18 mouse cellular contexts compared by ENCODE assay signal in genomic region chr7:75516716-75517619, GRCm38 (mm10).
DNase-seq lines count a peak whose midpoint lies in the region; ATAC-seq lines count a peak whose summit lies in the region.
"Had no signal": no experiment of that assay in that cellular context is flagged by ENCODE, and none has a peak within 500 bp of the region (broad histone marks: within the 10 kb centered on the region; RNA-seq: fewer than 3 reads in every experiment).

No protein-coding gene starts in this region.

- no peak overlapping the region for H3K4me2 ChIP-seq in kidney, embryonic 16.5 days (replicated peaks; ENCODE audit: low read depth, low read length)
- H3K4me2 ChIP-seq in liver, embryonic 16.5 days (ENCODE audit: low read depth, low read length) = no peak overlapping the region
- no peak overlapping the region for H3K4me2 ChIP-seq in heart, embryonic 11.5 days
- H3K4me2 ChIP-seq in midbrain, embryonic 13.5 days (replicated peaks) = no peak overlapping the region
- H3K4me2 ChIP-seq: forebrain, embryonic 13.5 days; heart, embryonic 15.5 days; hindbrain, embryonic 13.5 days had no signal

- H3K36me3 ChIP-seq in kidney, embryonic 16.5 days (ENCODE audit: insufficient read depth, low read length) = no peaks in the 10 kb centered on the region
- H3K36me3 ChIP-seq in liver, embryonic 16.5 days (ENCODE audit: control insufficient read depth, insufficient read depth) = no peaks in the 10 kb centered on the region
- no peaks in the 10 kb centered on the region for H3K36me3 ChIP-seq in heart, embryonic 11.5 days (ENCODE audit: control insufficient read depth, insufficient read depth, low read length)
- no peaks in the 10 kb centered on the region for H3K36me3 ChIP-seq in midbrain, embryonic 13.5 days
- H3K36me3 ChIP-seq: embryonic facial prominence, embryonic 10.5 days; heart, embryonic 15.5 days; hindbrain, embryonic 13.5 days had no signal

- H3K4me1 ChIP-seq in kidney, embryonic 16.5 days (ENCODE audit: insufficient read depth, low read length) = peaks cover 47% of the 10 kb centered on the region
- H3K4me1 ChIP-seq in liver, embryonic 16.5 days (ENCODE audit: control insufficient read depth, low read depth, low read length) = no peaks in the 10 kb centered on the region; the same call in 1 of the 2 replicates
- H3K4me1 ChIP-seq in heart, embryonic 11.5 days (ENCODE audit: control insufficient read depth, insufficient read depth, low read length) = peaks cover 16% of the 10 kb centered on the region
- peaks cover 5% of the 10 kb centered on the region for H3K4me1 ChIP-seq in midbrain, embryonic 13.5 days (replicated peaks)

- no peaks in the 10 kb centered on the region for H3K9me3 ChIP-seq in kidney, embryonic 16.5 days (ENCODE audit: low read length)
- H3K9me3 ChIP-seq in liver, embryonic 16.5 days (replicated peaks; ENCODE audit: control insufficient read depth, low read length) = no peaks in the 10 kb centered on the region
- no peaks in the 10 kb centered on the region for H3K9me3 ChIP-seq in heart, embryonic 11.5 days (replicated peaks; ENCODE audit: control insufficient read depth, low read length)
- no peaks in the 10 kb centered on the region for H3K9me3 ChIP-seq in midbrain, embryonic 13.5 days
- H3K9me3 ChIP-seq: embryonic facial prominence, embryonic 10.5 days; forebrain, embryonic 13.5 days; heart, embryonic 15.5 days; hindbrain, embryonic 13.5 days had no signal

- WGBS in kidney, embryonic 16.5 days = 77% methylated on average over 14 of the region's 14 CpGs
- WGBS in liver, embryonic 16.5 days (ENCODE audit: insufficient replicate concordance) = 68% methylated on average over 14 of the region's 14 CpGs
- 87% methylated on average over 14 of the region's 14 CpGs for WGBS in heart, embryonic 11.5 days (ENCODE audit: insufficient replicate concordance)
- 87% methylated on average over 14 of the region's 14 CpGs for WGBS in midbrain, embryonic 13.5 days

- H3K9ac ChIP-seq in kidney, embryonic 16.5 days (replicated peaks; ENCODE audit: low read length) = no peak overlapping the region
- no peak overlapping the region for H3K9ac ChIP-seq in liver, embryonic 16.5 days (ENCODE audit: low read depth, low read length)
- no peak overlapping the region for H3K9ac ChIP-seq in heart, embryonic 11.5 days (ENCODE audit: low read depth, low read length)
- H3K9ac ChIP-seq in midbrain, embryonic 13.5 days (replicated peaks) = no peak overlapping the region
- H3K9ac ChIP-seq: forebrain, embryonic 13.5 days; forebrain, postnatal 0 days; heart, embryonic 15.5 days; hindbrain, embryonic 13.5 days had no signal

- peak; percentile 40 for DNase-seq in kidney, adult 9 months
- DNase-seq in liver = no peak
- DNase-seq: adrenal gland, adult 2 months; adrenal gland, postnatal 25 days; cerebellum, adult 18-20 months; forebrain, postnatal 0 days; gastrocnemius, postnatal 14 days; heart, postnatal 14 days had no signal

- H3K27ac ChIP-seq in kidney, embryonic 16.5 days (ENCODE audit: low read length) = no peak overlapping the region
- no peak overlapping the region for H3K27ac ChIP-seq in liver, embryonic 16.5 days (ENCODE audit: low read length)
- H3K27ac ChIP-seq in heart, embryonic 11.5 days (ENCODE audit: low read depth, low read length) = no peak overlapping the region
- H3K27ac ChIP-seq in midbrain, embryonic 13.5 days = no peak overlapping the region
- H3K27ac ChIP-seq: embryonic facial prominence, embryonic 10.5 days; forebrain, embryonic 13.5 days; heart, embryonic 15.5 days; hindbrain, embryonic 13.5 days; hindbrain, postnatal 0 days had no signal

- no peaks in the 10 kb centered on the region for H3K27me3 ChIP-seq in kidney, embryonic 16.5 days (ENCODE audit: insufficient read depth, low read length)
- no peaks in the 10 kb centered on the region for H3K27me3 ChIP-seq in liver, embryonic 16.5 days (ENCODE audit: control insufficient read depth, insufficient read depth, low read depth, low read length)
- no peaks in the 10 kb centered on the region for H3K27me3 ChIP-seq in heart, embryonic 11.5 days (ENCODE audit: control insufficient read depth, insufficient read depth, low read length)
- H3K27me3 ChIP-seq in midbrain, embryonic 13.5 days = no peaks in the 10 kb centered on the region
- H3K27me3 ChIP-seq: forebrain, embryonic 13.5 days; heart, embryonic 15.5 days; hindbrain, embryonic 13.5 days had no signal

- no peak for ATAC-seq in kidney, embryonic 16.5 days (ENCODE audit: low FRiP score, low TSS enrichment)
- ATAC-seq in liver, embryonic 16.5 days (ENCODE audit: low read depth) = 0 out of 2 replicates have a peak, but pooled peaks have one; percentile 24
- peak; percentile 71 for ATAC-seq in activated CD4-positive, CD25-positive, alpha-beta regulatory T cell, adult 4 months
- ATAC-seq in heart, embryonic 11.5 days (replicated peaks; ENCODE audit: insufficient number of reproducible peaks, low FRiP score, low TSS enrichment) = no peak
- no peak for ATAC-seq in midbrain, embryonic 13.5 days
- ATAC-seq: forebrain, embryonic 13.5 days; forebrain, postnatal 0 days; hindbrain, postnatal 0 days had no signal

- H3K4me3 ChIP-seq in kidney, embryonic 16.5 days (ENCODE audit: low read length) = no peak overlapping the region
- no peak overlapping the region for H3K4me3 ChIP-seq in liver, embryonic 16.5 days (ENCODE audit: low read depth, low read length)
- no peak overlapping the region for H3K4me3 ChIP-seq in heart, embryonic 11.5 days (ENCODE audit: low read depth, low read length)
- H3K4me3 ChIP-seq in midbrain, embryonic 13.5 days (replicated peaks) = no peak overlapping the region
- H3K4me3 ChIP-seq: embryonic facial prominence, embryonic 10.5 days; forebrain, embryonic 13.5 days; heart, embryonic 15.5 days; hindbrain, embryonic 13.5 days had no signal

Comparison
In these comparisons a context has a peak if more than half of its experiments do, and no peak if none do; other contexts are left out.
1. ATAC-seq: peak in liver, embryonic 16.5 days (single experiment) and activated CD4-positive, CD25-positive, alpha-beta regulatory T cell, adult 4 months (single experiment); none in kidney, embryonic 16.5 days (single experiment), heart, embryonic 11.5 days (single experiment) and midbrain, embryonic 13.5 days (single experiment).